Mouse (Mus musculus) hindbrain, embryonic 14.5 days (tissue): Measurements from ENCODE around the gene Olfr1009. TPM values are rescaled to one million over a fixed set of nuclear protein-coding genes. Genes with fewer than 3 reads are reported as not detected.
"Not testable (repeated sequence)": the region's sequence is repeated elsewhere in the genome, so short reads cannot be mapped to it uniquely, and the experiment has no call there.

Source experiments
- ATAC-seq: fragments of 200-750 bp; cut with Nextera tagmentation; 2 replicates; pipeline ENCODE4 v1.8.0; 2017; ENCODE audit warnings: moderate number of reproducible peaks, mild to moderate bottlenecking, moderate TSS enrichment, moderate library complexity; ENCODE audit not compliant: low FRiP score
- DNase-seq: peaks from one replicate; pipeline ENCODE4 v3.0.0-alpha.2; 2015; ENCODE audit warnings: low spot score
- H3K27ac ChIP-seq: fragments of 300-500 bp; sonication (generic); 2 replicates; pipeline ENCODE4 v1.5.1; 2014; ENCODE audit warnings: mild to moderate bottlenecking, moderate library complexity
- H3K27me3 ChIP-seq: fragments of 300-500 bp; sonication (generic); 2 replicates; pipeline ENCODE4 v1.6.1; 2014; ENCODE audit warnings: mild to moderate bottlenecking, low read length, mixed read lengths; ENCODE audit not compliant: control insufficient read depth, insufficient read depth
- H3K36me3 ChIP-seq: fragments of 300-500 bp; sonication (generic); replicated peaks from 2 replicates; pipeline ENCODE4 v1.6.1; 2014; ENCODE audit not compliant: control insufficient read depth, insufficient read depth
- H3K4me1 ChIP-seq: fragments of 300-500 bp; sonication (generic); replicated peaks from 2 replicates; pipeline ENCODE4 v1.6.1; 2014; ENCODE audit warnings: antibody characterized with exemption, low read length, mixed read lengths; ENCODE audit not compliant: control insufficient read depth, insufficient read depth
- H3K4me2 ChIP-seq: fragments of 300-500 bp; sonication (generic); replicated peaks from 2 replicates; pipeline ENCODE4 v1.6.1; 2014; ENCODE audit warnings: mild to moderate bottlenecking, moderate library complexity
- H3K4me3 ChIP-seq: fragments of 300-500 bp; sonication (generic); replicated peaks from 2 replicates; pipeline ENCODE4 v1.5.1; 2014; ENCODE audit warnings: mild to moderate bottlenecking, low read length
- H3K9ac ChIP-seq: fragments of 300-500 bp; sonication (generic); 2 replicates; pipeline ENCODE4 v1.6.1; 2014
- H3K9me3 ChIP-seq: fragments of 300-500 bp; sonication (generic); 2 replicates; pipeline ENCODE4 v1.6.1; 2016; ENCODE audit warnings: low read length; ENCODE audit not compliant: control insufficient read depth
- WGBS: fragments of 180-500 bp; shearing (Covaris S2); extraction: QIAGEN DNeasy Blood & Tissue Kit; methylation state at CpG from one replicate; pipeline ENCODE4 v1.1.7; 2014; 5-methylcytosine and 5-hydroxymethylcytosine counted together
- polyA plus RNA-seq: library from polyadenylated mRNA; unstranded; fragments of >200 nt; fragmentation: Nextera tagmentation; extraction: Ambion mirVana; gene quantifications from 2 replicates; pipeline ENCODE4 v1.2.1, GENCODE M21; 2014

Gene Olfr1009
- not detected in 2 replicates for polyA plus RNA-seq

DNA sequence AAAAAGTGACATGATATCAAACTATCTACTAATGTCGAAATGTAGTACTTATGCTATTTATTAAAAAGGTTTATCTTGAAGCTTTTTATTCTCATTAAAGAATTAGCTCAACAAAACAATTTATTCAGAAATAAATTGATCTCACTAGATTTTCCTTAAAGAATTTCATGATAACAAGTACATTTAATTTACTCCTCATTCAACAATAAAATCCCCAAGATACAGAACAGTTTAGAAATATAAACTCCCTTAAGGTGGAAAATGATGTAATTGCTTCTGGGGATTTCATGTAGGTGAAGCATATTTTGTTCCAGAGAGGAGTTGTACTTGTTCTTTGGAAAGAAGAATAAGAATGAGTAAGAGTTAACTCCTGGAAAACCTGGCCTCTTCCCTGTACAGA, at the start of gene Olfr1009:
Gene Olfr1009, plus strand, starts transcription at position 301 of the 400 bp plus-strand sequence.
- peaks cover 8% of the 10 kb centered on the region; the same call in 1 of the 2 replicates for H3K9me3 ChIP-seq
- H3K27me3 ChIP-seq = no peaks in the 10 kb centered on the region
- no peak within 1 kb of the TSS for H3K4me2 ChIP-seq
- no peaks in the 10 kb centered on the region for H3K36me3 ChIP-seq
- no peak within 1 kb of the TSS for H3K4me3 ChIP-seq
- no peak within 1 kb of the TSS for H3K27ac ChIP-seq
- ATAC-seq (no peak), DNase-seq (no peak)
- WGBS = 93% methylated on average over 1 of the region's 1 CpGs
- no peaks in the 10 kb centered on the region for H3K4me1 ChIP-seq
- H3K9ac ChIP-seq = no peak within 1 kb of the TSS

DNA sequence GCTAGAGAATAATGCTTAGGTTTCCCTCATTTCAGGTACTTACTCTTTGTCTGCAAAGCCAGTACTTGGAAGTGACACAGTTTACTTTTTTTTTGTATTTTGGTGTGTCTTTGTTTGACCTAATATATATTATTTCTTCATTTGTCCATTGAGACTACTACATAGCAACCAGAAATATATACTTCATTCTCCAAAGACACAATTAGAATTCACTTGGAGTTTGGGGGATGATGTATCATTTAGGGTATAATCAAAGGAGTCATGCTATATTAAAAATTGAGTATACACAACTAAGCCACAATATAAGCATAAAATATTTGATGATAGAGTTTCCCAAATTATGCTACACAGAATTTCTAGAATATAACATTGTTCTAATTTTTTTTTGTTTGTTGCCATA, 36.6 kb upstream of the Olfr1009 start, which contains the start of gene Olfr1006:
Gene Olfr1006, minus strand, starts transcription at position 101 of the 400 bp plus-strand sequence.
- Histone ChIP-seq H3K4me2 (no peak within 1 kb of the TSS), H3K4me1 (no peaks in the 10 kb centered on the region), H3K27ac (no peak within 1 kb of the TSS), H3K9ac (no peak within 1 kb of the TSS), H3K36me3 (no peaks in the 10 kb centered on the region), H3K9me3 (no peaks in the 10 kb centered on the region), H3K4me3 (no peak within 1 kb of the TSS), H3K27me3 (no peaks in the 10 kb centered on the region)
- ATAC-seq (no peak), DNase-seq (no peak)

DNA sequence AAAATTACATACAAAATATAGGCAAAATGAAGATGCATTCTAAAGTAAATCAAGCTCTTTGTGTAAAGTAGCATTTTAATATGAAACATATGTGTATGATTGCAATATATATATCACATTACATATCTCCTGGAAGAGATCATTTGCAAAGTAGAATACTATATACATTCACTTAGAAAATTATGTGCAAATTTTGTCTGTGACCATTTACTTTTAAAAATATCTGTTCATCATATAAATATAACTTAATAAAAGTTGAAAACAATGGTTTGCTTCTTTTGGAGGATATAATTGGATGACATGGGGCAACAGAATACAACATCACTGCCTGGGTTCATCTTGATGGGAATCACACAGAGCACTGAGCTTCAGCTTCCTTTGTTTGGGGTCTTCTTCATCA, 26.1 kb upstream of the Olfr1009 start, which contains the start of gene Olfr1008:
Gene Olfr1008, plus strand, starts transcription at position 301 of the 400 bp plus-strand sequence.
- DNase-seq (no peak), ATAC-seq (no peak)
- H3K9ac ChIP-seq = no peak within 1 kb of the TSS
- no peak within 1 kb of the TSS for H3K4me3 ChIP-seq
- H3K9me3 ChIP-seq = no peaks in the 10 kb centered on the region
- no peak within 1 kb of the TSS for H3K27ac ChIP-seq
- H3K4me2 ChIP-seq = no peak within 1 kb of the TSS
- H3K36me3 ChIP-seq = no peaks in the 10 kb centered on the region
- H3K4me1 ChIP-seq = no peaks in the 10 kb centered on the region
- H3K27me3 ChIP-seq = no peaks in the 10 kb centered on the region

DNA sequence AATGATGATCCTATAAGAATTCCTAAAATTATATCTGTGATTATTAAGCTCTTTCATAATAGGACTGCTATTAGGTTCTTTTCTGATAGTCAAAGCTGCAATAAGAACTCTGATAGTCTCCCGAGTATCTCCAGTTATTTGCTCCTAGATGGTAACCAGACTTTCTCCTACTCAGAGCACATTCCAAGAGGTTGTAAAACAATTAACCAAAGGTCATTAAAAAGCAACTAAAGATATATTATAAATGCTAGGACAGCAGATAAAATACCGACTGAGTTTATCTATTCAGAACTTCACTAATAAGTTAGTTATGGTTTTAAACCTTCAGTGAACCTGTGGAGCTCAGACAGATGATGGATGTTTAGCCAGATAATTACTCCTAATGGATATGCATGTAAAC, 4.5 kb upstream of the Olfr1009 start:
- ATAC-seq, H3K36me3 ChIP-seq, H3K9ac ChIP-seq, H3K4me3 ChIP-seq, H3K27ac ChIP-seq, H3K4me1 ChIP-seq, H3K9me3 ChIP-seq, DNase-seq, H3K4me2 ChIP-seq, H3K27me3 ChIP-seq: not testable (repeated sequence)
- WGBS = 78% methylated on average over 2 of the region's 2 CpGs

DNA sequence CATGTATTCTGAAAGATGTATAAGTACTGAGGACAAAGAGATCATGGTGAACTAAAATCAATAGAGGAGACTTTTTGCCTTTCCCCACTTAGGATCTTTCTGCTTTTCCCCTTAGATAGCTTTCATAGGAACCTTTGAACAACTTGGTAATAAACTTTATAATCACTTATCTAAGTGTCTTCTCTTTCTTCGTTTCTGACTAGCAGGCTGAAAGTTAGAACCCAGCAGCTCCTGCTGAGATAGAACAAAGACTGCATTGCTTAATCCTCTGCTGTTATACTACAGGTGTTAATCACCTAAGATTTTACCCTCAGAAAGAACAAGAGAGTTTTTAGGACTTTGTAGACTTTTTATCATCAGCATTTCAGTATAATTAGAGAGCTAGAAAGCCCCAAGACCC, 4.1 kb upstream of the Olfr1009 start:
- H3K4me3 ChIP-seq = no peak overlapping the region
- ATAC-seq (no peak), DNase-seq (no peak)
- no peak overlapping the region for H3K9ac ChIP-seq
- H3K27ac ChIP-seq = no peak overlapping the region
- no peaks in the 10 kb centered on the region for H3K27me3 ChIP-seq
- no peak overlapping the region for H3K4me2 ChIP-seq
- no peaks in the 10 kb centered on the region for H3K36me3 ChIP-seq
- 47% methylated on average over 1 of the region's 1 CpGs for WGBS
- H3K9me3 ChIP-seq = no peaks in the 10 kb centered on the region
- no peaks in the 10 kb centered on the region for H3K4me1 ChIP-seq

DNA sequence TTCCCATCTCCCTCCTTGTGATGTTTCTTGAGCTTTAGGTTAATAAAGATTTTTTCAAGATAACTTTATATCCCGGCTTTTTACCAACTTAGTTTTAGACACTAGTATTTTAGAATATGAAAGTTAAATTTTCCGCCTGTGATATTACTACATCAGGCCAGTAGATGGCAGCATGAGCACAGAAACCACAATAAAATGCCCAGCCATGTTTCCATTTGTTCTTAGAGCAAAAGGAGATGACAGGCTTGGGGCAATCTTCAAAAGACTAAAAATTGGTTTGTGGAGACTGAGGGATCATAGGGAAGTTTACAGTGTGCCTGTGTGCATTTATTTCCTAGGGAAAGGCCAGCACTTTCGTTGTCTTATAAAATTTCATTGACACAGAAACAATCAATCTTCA, 10.6 kb downstream of the Olfr1009 start:
- H3K4me3 ChIP-seq = no peak overlapping the region
- H3K4me1 ChIP-seq = no peaks in the 10 kb centered on the region
- H3K9me3 ChIP-seq = no peaks in the 10 kb centered on the region
- no peak overlapping the region for H3K27ac ChIP-seq
- 0 out of 2 replicates have a peak, but pooled peaks have one; percentile 64 for ATAC-seq
- DNase-seq = peak; percentile 80
- no peaks in the 10 kb centered on the region for H3K36me3 ChIP-seq
- H3K27me3 ChIP-seq = no peaks in the 10 kb centered on the region
- WGBS = 13% methylated on average over 3 of the region's 3 CpGs
- H3K4me2 ChIP-seq = no peak overlapping the region
- no peak overlapping the region for H3K9ac ChIP-seq

DNA sequence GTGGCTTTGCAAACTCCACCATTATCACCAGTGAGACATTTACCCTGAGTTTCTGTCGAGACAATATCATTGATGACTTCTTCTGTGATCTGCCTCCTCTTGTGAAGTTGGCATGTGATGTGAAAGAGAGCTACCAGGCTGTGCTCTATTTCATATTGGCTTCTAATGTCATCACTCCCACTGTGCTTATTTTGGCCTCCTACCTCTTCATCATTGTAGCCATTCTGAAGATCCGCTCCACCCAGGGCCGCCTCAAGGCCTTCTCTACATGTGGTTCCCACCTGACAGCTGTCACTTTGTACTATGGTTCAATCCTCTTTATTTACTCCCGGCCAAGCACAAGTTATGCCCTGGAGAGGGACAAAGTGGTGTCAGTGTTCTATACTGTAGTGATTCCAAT, 38.6 kb downstream of the Olfr1009 start:
- no peak for DNase-seq
- Histone ChIP-seq H3K36me3 (no peaks in the 10 kb centered on the region), H3K4me2 (no peak overlapping the region), H3K9me3 (no peaks in the 10 kb centered on the region), H3K9ac (no peak overlapping the region), H3K27me3 (no peaks in the 10 kb centered on the region), H3K4me3 (no peak overlapping the region), H3K27ac (no peak overlapping the region), H3K4me1 (no peaks in the 10 kb centered on the region)
- ATAC-seq = no peak
- WGBS = 77% methylated on average over 4 of the region's 4 CpGs

DNA sequence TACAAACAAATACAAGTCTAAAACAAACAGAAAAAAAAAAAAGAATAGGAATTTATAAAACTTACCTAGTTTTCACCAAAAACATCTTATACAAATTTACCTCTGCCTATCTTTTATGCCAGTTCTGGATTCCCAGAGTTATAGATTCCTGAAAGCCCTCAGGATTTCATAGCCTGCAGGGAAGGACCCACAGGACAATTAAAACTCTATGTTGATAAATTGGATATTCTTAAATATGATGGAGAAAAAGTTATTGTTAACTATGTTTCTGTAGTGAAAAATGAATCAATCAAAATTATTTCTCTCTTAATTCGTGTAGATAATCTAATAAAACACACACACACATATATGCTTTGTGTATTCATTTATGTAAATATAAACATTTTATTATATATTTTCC, 47.4 kb downstream of the Olfr1009 start, which contains the start of gene Olfr1012:
Gene Olfr1012, minus strand, starts transcription at position 101 of the 400 bp plus-strand sequence.
- Histone ChIP-seq H3K9ac (no peak within 1 kb of the TSS), H3K27me3 (no peaks in the 10 kb centered on the region), H3K4me2 (no peak within 1 kb of the TSS), H3K4me1 (no peaks in the 10 kb centered on the region), H3K36me3 (no peaks in the 10 kb centered on the region), H3K27ac (no peak within 1 kb of the TSS), H3K9me3 (no peaks in the 10 kb centered on the region), H3K4me3 (no peak within 1 kb of the TSS)
- WGBS = 77% methylated on average over 1 of the region's 1 CpGs
- no peak for ATAC-seq
- no peak for DNase-seq

DNA sequence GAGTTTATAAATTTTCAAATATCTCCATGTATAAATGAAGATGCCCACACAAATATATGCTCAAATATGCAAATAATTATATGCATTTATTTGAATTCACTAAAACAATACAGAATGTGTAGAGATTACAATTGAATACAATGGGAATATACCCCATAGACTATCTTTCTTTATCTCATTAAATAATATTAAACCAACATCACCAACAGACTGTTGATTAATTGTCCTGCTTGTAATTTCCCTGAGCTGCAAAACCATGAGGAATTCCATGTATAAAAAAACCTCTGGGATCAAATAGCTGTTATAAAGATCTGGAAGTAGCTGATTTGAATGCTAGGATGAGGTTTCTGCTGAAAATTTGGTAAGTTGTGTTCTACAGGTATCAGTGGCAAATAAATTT, 51.6 kb downstream of the Olfr1009 start, which contains the start of gene Olfr1013:
Gene Olfr1013, plus strand, starts transcription at position 301 of the 400 bp plus-strand sequence.
- ATAC-seq = no peak

DNA sequence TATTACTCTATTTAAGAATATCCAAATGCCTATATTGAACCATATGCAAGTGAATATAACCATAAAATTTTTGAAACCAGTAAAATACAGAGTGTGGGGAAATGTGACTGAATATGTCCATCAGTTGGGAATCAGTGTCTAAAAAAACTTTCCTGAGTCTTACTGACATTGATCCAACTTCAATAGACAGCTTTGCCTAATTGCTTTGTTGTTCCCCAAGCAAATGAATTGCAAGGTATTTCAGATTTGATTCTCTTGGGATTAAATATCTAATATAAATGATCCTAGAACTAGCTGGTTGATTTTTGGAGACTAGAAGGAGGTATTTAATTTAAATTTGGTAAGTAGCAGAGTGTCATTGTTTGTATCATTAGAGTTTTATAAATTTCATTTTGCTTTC, 57.2 kb downstream of the Olfr1009 start, which contains the start of gene Olfr1014:
Gene Olfr1014, plus strand, starts transcription at position 301 of the 400 bp plus-strand sequence.
- H3K27ac ChIP-seq = no peak within 1 kb of the TSS
- no peaks in the 10 kb centered on the region for H3K4me1 ChIP-seq
- no peaks in the 10 kb centered on the region for H3K27me3 ChIP-seq
- no peak within 1 kb of the TSS for H3K4me2 ChIP-seq
- no peaks in the 10 kb centered on the region for H3K9me3 ChIP-seq
- no peaks in the 10 kb centered on the region for H3K36me3 ChIP-seq
- H3K4me3 ChIP-seq = no peak within 1 kb of the TSS
- no peak within 1 kb of the TSS for H3K9ac ChIP-seq
- ATAC-seq = no peak
- no peak for DNase-seq

More for the DNA sequence above, 51.6 kb downstream of the Olfr1009 start, which contains the start of gene Olfr1013:
- Histone ChIP-seq H3K4me3 (no peak within 1 kb of the TSS), H3K27me3 (no peaks in the 10 kb centered on the region), H3K4me2 (no peak within 1 kb of the TSS), H3K9me3 (no peaks in the 10 kb centered on the region), H3K27ac (no peak within 1 kb of the TSS), H3K4me1 (no peaks in the 10 kb centered on the region), H3K9ac (no peak within 1 kb of the TSS), H3K36me3 (no peaks in the 10 kb centered on the region)
- no peak for DNase-seq
